Mouse (Mus musculus): ENCODE results near the gene Ppy. TPM values are rescaled to one million over a fixed set of nuclear protein-coding genes. Genes with fewer than 3 reads are reported as not detected.

The Ppy gene
- polyA plus RNA-seq, 1 experiment from 2014 or later = not detected

DNA sequence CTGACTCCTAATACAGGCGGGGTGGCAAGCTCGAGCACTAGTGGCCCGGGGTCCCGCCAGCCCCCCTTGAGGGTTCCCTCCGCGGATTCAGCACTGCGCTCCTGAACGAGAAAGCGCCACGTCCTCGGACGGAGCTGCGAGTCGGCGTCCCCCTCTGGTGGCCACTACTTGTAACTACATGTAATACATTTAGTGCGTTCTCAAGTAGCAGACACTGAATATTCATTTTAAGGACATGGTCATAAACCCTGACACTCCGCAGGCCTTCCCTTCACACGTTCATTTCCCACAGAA lies 37.3 kb upstream of the Ppy start:
- Histone ChIP-seq H3K9ac (ENCODE audit: low read length) (0 out of 2 replicates have a peak overlapping the region, but pooled peaks have one; percentile 44), H3K4me2 (ENCODE audit: low read depth) (peak overlapping the region; percentile 42), H3K4me1 (ENCODE audit: control insufficient read depth, insufficient read depth, low read length) (no peaks in the 10 kb centered on the region), H3K4me3 (ENCODE audit: low read depth, low read length) (0 out of 2 replicates have a peak overlapping the region, but pooled peaks have one; percentile 8), H3K36me3 (ENCODE audit: control insufficient read depth, insufficient read depth, low read length) (no peaks in the 10 kb centered on the region), H3K27ac (ENCODE audit: low read depth, low read length) (no peak overlapping the region), H3K27me3 (ENCODE audit: control insufficient read depth, insufficient read depth, low read length) (0 out of 2 replicates have a peak, but pooled peaks cover 3% of the 10 kb centered on the region), H3K9me3 (ENCODE audit: control insufficient read depth, low read length) (no peaks in the 10 kb centered on the region)
- DNase-seq (ENCODE audit: low spot score) = peak; percentile 78
- ATAC-seq (ENCODE audit: insufficient read depth, low FRiP score, low TSS enrichment) = peak; percentile 50; the same call in 1 of the 2 replicates
- under 1% methylated on average over 18 of the region's 18 CpGs for WGBS

DNA sequence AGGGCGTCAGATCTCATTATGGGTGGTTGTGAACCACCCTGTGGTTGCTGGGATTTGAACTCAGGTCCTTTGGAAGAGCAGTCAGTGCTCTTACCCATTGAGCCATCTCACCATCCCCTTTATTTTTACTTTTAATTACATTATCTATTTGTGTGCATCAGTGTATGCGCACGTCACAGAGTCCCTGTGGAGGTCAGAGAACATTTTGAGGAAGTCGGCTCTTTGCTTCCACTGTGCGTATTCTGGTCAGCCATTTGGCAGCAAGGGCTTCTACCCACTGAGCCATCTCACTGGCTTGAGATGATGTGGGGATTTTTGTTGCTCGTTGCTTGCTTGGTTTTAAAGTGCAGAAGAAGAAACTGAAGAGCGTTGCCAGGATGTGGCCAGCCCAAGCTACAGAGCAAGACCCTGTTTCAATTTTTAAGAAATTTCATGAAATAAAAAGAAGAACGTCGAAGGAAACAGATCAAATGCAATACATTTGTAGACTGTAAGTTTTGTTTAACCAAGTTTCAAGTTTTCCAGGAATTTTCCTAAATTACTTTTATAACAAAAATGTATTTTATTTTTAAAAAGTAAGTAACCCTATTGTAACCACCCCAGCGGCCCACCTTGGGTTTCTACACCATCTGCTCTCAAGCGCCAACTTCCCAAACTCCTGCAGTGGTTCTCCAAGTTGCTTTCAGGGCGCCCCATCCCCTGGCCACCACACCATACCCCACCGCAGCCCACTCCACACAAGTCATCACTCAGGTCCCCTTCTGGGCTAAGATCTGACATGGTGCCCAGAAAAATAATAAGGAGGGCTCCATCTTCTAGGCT lies 36.7 kb upstream of the Ppy start:
- DNase-seq (ENCODE audit: low spot score) (no peak), ATAC-seq (ENCODE audit: insufficient read depth, low FRiP score, low TSS enrichment) (no peak)
- H3K9ac ChIP-seq (ENCODE audit: low read length) = 0 out of 2 replicates have a peak overlapping the region, but pooled peaks have one; percentile 44
- 0 out of 2 replicates have a peak overlapping the region, but pooled peaks have one; percentile 8 for H3K4me3 ChIP-seq (ENCODE audit: low read depth, low read length)
- WGBS = 48% methylated on average over 13 of the region's 13 CpGs
- H3K36me3 ChIP-seq (ENCODE audit: control insufficient read depth, insufficient read depth, low read length) = no peaks in the 10 kb centered on the region
- no peak overlapping the region for H3K27ac ChIP-seq (ENCODE audit: low read depth, low read length)
- 0 out of 2 replicates have a peak, but pooled peaks cover 2% of the 10 kb centered on the region for H3K27me3 ChIP-seq (ENCODE audit: control insufficient read depth, insufficient read depth, low read length)
- H3K9me3 ChIP-seq (ENCODE audit: control insufficient read depth, low read length) = no peaks in the 10 kb centered on the region
- H3K4me1 ChIP-seq (ENCODE audit: control insufficient read depth, insufficient read depth, low read length) = no peaks in the 10 kb centered on the region
- peak overlapping the region; percentile 42 for H3K4me2 ChIP-seq (ENCODE audit: low read depth)

DNA sequence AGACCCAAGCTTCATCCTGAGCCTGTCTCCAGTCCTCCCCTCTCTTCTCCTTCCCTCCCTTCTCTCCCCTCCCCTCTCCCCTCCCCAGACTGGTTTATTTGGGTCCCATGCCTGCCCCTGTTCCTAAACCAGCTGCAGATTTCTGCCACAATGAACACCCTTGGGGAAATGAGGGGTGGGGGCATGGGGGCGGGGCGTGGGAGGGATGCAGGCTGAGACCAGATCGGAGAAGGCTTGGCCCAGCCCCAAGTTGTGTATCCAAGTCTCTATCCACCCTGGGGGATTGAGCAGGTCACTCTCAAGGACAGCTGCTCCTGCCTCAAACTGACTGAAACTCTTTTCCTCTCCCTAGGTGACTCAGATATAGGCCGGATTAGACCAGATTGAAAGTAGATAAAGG lies 33.4 kb upstream of the Ppy start:
- Histone ChIP-seq H3K9ac (ENCODE audit: low read length) (no peak overlapping the region), H3K27me3 (ENCODE audit: control insufficient read depth, insufficient read depth, low read length) (no peaks in the 10 kb centered on the region), H3K36me3 (ENCODE audit: control insufficient read depth, insufficient read depth, low read length) (no peaks in the 10 kb centered on the region), H3K9me3 (ENCODE audit: control insufficient read depth, low read length) (no peaks in the 10 kb centered on the region), H3K4me1 (ENCODE audit: control insufficient read depth, insufficient read depth, low read length) (no peaks in the 10 kb centered on the region), H3K4me2 (ENCODE audit: low read depth) (no peak overlapping the region), H3K27ac (ENCODE audit: low read depth, low read length) (no peak overlapping the region), H3K4me3 (ENCODE audit: low read depth, low read length) (no peak overlapping the region)
- ATAC-seq (ENCODE audit: insufficient read depth, low FRiP score, low TSS enrichment) = no peak
- 37% methylated on average over 4 of the region's 4 CpGs for WGBS
- no peak for DNase-seq (ENCODE audit: low spot score)

DNA sequence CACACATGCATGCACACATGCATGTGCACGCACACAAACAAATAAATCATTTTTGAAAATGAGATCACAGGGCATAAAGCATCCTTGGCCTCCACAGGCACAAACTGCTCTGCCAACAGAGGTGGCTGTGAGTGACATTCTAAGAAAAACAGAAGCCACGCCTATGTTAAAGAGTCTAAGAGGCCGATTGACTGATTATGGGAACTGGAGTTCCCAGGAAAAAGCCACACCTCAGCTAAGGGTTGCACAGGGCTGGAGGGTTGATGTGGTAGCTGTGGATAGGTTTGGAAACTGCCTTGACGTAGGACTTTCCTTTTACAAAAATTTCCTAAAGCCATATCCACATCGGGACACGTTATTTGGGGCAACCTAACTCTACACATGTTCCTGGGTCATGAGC lies 16.3 kb upstream of the Ppy start:
- Histone ChIP-seq H3K27me3 (ENCODE audit: control insufficient read depth, insufficient read depth, low read length) (no peaks in the 10 kb centered on the region), H3K9ac (ENCODE audit: low read length) (no peak overlapping the region), H3K4me2 (ENCODE audit: low read depth) (no peak overlapping the region), H3K4me3 (ENCODE audit: low read depth, low read length) (no peak overlapping the region), H3K27ac (ENCODE audit: low read depth, low read length) (no peak overlapping the region), H3K9me3 (ENCODE audit: control insufficient read depth, low read length) (no peaks in the 10 kb centered on the region), H3K4me1 (ENCODE audit: control insufficient read depth, insufficient read depth, low read length) (no peaks in the 10 kb centered on the region), H3K36me3 (ENCODE audit: control insufficient read depth, insufficient read depth, low read length) (no peaks in the 10 kb centered on the region)
- DNase-seq (ENCODE audit: low spot score) = no peak
- ATAC-seq (ENCODE audit: insufficient read depth, low FRiP score, low TSS enrichment) = no peak
- 81% methylated on average over 6 of the region's 6 CpGs for WGBS

DNA sequence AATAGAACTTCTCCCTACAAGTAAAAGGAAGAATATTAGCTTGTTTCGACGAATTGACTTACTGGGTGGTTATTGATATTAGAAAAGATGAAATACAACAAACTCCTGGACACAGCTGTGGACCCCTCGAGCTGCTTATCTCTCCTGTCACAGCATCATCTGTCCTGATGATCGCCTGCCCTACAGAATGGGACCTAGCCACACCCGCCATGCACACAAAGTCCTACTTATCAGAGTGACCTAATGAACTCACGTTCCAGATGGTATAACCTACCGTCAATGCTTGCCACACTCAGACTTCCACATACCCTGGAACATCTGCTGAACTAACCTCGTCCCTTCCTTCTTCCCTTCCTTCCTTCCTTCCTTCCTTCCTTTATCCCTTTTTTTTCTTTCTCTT lies 15.1 kb upstream of the Ppy start:
- H3K4me3 ChIP-seq (ENCODE audit: low read depth, low read length) = no peak overlapping the region
- no peak overlapping the region for H3K27ac ChIP-seq (ENCODE audit: low read depth, low read length)
- WGBS = 83% methylated on average over 8 of the region's 8 CpGs
- no peaks in the 10 kb centered on the region for H3K9me3 ChIP-seq (ENCODE audit: control insufficient read depth, low read length)
- H3K4me1 ChIP-seq (ENCODE audit: control insufficient read depth, insufficient read depth, low read length) = no peaks in the 10 kb centered on the region
- H3K36me3 ChIP-seq (ENCODE audit: control insufficient read depth, insufficient read depth, low read length) = no peaks in the 10 kb centered on the region
- DNase-seq (ENCODE audit: low spot score) = no peak
- no peak for ATAC-seq (ENCODE audit: insufficient read depth, low FRiP score, low TSS enrichment)
- H3K9ac ChIP-seq (ENCODE audit: low read length) = no peak overlapping the region
- no peaks in the 10 kb centered on the region for H3K27me3 ChIP-seq (ENCODE audit: control insufficient read depth, insufficient read depth, low read length)
- no peak overlapping the region for H3K4me2 ChIP-seq (ENCODE audit: low read depth)

DNA sequence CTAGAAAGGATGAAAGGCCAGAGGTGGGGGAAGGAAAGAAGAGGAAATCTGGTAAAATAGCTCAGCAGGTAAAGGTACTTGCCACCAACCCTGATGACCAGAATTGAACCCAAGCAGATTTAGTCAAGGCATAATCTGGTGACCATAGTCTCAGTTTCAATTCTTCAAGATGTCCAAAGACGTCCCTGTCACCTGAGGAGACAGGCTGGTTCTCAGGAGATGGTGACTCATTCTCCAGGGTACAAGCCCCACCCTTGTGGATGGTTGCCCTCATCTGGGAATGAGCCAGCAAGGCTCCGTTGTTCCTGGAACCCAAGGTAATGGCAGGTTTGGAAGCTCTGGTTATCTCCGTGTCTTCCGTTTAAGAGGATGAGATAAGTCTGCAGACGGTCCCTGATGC lies 10.5 kb upstream of the Ppy start:
- Histone ChIP-seq H3K27ac (ENCODE audit: low read depth, low read length) (no peak overlapping the region), H3K9me3 (ENCODE audit: control insufficient read depth, low read length) (no peaks in the 10 kb centered on the region), H3K36me3 (ENCODE audit: control insufficient read depth, insufficient read depth, low read length) (no peaks in the 10 kb centered on the region), H3K9ac (ENCODE audit: low read length) (no peak overlapping the region), H3K4me3 (ENCODE audit: low read depth, low read length) (no peak overlapping the region), H3K27me3 (ENCODE audit: control insufficient read depth, insufficient read depth, low read length) (peaks cover 26% of the 10 kb centered on the region), H3K4me2 (ENCODE audit: low read depth) (no peak overlapping the region), H3K4me1 (ENCODE audit: control insufficient read depth, insufficient read depth, low read length) (peaks cover 3% of the 10 kb centered on the region; the same call in 1 of the 2 replicates)
- WGBS = 87% methylated on average over 5 of the region's 5 CpGs
- DNase-seq (ENCODE audit: low spot score) (no peak), ATAC-seq (ENCODE audit: insufficient read depth, low FRiP score, low TSS enrichment) (no peak)

DNA sequence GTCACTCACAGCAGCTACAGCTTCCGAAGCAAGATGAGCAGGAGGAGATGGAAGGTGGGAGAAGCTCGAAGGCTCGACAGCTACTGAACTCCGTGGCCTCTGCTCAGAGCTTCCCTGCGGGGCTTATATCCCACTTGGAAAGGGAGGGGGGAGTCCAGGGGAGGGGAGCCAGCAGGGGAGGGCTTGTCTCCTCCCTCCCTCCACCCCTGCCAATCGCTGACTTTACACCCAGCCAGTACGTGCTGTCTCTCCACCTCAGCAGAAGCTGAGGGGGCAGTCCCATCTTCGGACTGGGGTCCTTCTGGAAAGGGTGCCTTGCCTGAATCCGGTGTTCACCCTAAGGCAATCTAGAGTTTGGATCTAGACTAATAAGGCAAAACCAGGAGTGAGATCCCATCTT lies 6.6 kb upstream of the Ppy start, which contains the start of gene Pyy:
Gene Pyy, minus strand, starts transcription at position 101 of the 400 bp plus-strand sequence.
- no peak within 1 kb of the TSS for H3K4me3 ChIP-seq (ENCODE audit: low read depth, low read length)
- DNase-seq (ENCODE audit: low spot score) (no peak), ATAC-seq (ENCODE audit: insufficient read depth, low FRiP score, low TSS enrichment) (no peak)
- no peaks in the 10 kb centered on the region for H3K36me3 ChIP-seq (ENCODE audit: control insufficient read depth, insufficient read depth, low read length)
- no peak within 1 kb of the TSS for H3K27ac ChIP-seq (ENCODE audit: low read depth, low read length)
- WGBS = 11% methylated on average over 9 of the region's 9 CpGs
- no peaks in the 10 kb centered on the region for H3K9me3 ChIP-seq (ENCODE audit: control insufficient read depth, low read length)
- H3K4me2 ChIP-seq (ENCODE audit: low read depth) = no peak within 1 kb of the TSS
- no peak within 1 kb of the TSS for H3K9ac ChIP-seq (ENCODE audit: low read length)
- peaks cover 3% of the 10 kb centered on the region; the same call in 1 of the 2 replicates for H3K4me1 ChIP-seq (ENCODE audit: control insufficient read depth, insufficient read depth, low read length)
- peaks cover 46% of the 10 kb centered on the region for H3K27me3 ChIP-seq (ENCODE audit: control insufficient read depth, insufficient read depth, low read length)

DNA sequence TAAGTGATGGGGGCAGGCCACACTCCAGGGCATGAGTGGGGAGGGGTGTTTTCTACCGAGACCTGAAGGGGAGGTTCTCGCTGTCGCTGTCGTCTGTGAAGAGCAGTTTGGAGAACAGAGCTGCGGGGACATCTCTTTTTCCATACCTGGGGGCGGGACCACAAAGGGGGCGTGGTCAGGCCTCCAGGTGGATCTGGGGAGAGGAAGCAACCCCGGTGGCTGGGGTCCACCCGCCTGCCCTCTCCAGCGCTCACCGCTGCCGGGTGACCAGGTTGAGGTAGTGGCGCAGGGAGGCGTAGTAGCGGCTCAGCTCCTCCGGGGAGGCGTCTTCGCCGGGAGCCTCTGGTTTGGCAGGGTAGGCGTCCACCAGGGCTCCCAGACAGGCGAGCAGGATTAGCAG lies 5.8 kb upstream of the Ppy start:
- H3K27me3 ChIP-seq (ENCODE audit: control insufficient read depth, insufficient read depth, low read length) = peaks cover 46% of the 10 kb centered on the region
- no peak overlapping the region for H3K4me3 ChIP-seq (ENCODE audit: low read depth, low read length)
- H3K27ac ChIP-seq (ENCODE audit: low read depth, low read length) = no peak overlapping the region
- H3K4me1 ChIP-seq (ENCODE audit: control insufficient read depth, insufficient read depth, low read length) = peaks cover 3% of the 10 kb centered on the region; the same call in 1 of the 2 replicates
- no peak for ATAC-seq (ENCODE audit: insufficient read depth, low FRiP score, low TSS enrichment)
- no peak overlapping the region for H3K9ac ChIP-seq (ENCODE audit: low read length)
- DNase-seq (ENCODE audit: low spot score) = no peak
- WGBS = 3% methylated on average over 21 of the region's 21 CpGs
- no peaks in the 10 kb centered on the region for H3K9me3 ChIP-seq (ENCODE audit: control insufficient read depth, low read length)
- no peak overlapping the region for H3K4me2 ChIP-seq (ENCODE audit: low read depth)
- no peaks in the 10 kb centered on the region for H3K36me3 ChIP-seq (ENCODE audit: control insufficient read depth, insufficient read depth, low read length)
